Mouse (Mus musculus) neural tube, embryonic 10.5 days (tissue): ENCODE measurements around the gene Celf2.

Experiments
- DNase-seq: peaks from one replicate; pipeline ENCODE4 v3.0.0-alpha.2; 2017; ENCODE audit warnings: low spot score; ENCODE audit errors: extremely low spot score

Celf2 gene

DNA sequence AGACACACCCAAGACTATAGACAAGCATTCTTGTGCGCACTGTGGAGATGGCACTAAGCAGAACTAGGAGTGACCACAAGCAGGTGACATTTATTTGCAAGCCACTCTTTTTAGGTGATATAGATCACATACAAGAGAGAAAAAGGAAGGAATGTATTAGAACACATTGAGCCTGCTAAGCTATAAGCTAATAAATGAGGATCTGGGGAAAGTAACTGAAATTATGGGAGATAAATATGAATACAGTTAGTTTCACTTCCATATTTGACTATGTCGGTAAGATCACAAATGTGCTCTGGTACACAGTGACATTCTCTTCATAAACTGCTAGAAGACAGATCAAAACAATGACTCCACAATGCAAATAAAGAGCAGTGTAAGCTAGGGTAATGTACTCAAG lies 952.5 kb downstream of the Celf2 start:
- DNase-seq = no peak

DNA sequence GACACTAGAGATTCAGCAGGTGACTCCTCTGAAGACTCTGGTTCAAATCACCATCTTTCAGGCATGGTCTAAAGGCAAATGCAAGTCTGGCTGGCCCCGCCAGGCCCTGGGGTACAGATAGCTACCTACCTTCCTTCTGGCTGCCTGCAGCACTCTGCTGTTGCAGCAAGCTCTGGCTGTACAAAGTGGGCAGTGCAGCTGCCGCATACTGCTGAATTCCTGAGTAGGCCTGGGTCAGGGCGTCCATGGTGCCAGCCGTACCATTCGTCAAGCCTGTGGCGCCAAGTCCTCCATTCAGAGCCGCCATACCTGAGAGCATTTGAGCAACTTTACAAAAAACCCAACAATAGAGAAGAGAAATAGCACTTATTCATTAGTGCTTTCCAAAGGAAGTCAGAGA lies 955.7 kb downstream of the Celf2 start:
- DNase-seq = no peak

DNA sequence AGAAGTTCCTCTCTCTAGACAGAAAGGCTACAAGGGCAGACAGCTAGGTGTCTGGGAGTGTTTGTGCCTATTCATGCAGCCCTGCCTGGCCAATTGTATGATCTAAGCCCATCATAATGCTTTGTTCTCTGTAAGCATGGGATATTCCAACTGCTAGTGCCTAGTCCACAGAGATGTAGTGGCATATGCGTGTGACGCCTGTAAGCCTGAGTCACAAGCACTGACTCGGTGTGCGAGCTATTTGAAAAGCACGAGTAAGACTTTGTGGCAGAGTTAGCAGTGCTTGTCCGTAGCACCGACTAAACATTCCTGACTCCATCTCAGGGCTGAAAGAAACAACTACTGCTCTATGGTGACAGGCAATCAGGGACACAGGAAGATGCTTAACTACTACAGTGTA lies 960.1 kb downstream of the Celf2 start:
- no peak for DNase-seq

DNA sequence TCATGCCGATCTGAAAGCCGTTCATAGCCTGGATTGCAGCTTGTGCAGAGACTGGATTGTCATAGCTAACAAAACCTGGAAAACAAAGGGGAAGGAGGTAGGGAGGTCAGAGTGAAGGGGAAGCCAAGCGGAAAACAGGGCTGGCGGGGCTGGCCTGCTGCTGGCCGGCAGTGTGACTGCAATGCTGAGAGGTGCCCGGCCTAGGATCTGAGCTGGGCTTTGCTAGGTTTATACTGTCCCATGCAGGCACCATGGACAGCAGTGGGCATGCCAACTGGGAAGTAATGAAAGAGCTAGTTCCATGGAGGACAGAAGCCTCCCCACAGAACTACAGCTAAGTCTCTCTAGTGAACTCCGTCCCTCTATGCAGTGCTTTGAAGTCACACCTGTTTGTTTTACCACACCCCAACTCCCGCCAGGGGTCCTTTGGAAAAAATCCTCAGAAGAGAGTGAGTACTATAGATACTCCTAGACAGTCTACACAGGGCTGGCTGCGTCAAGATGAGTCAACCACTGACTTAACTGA lies 962.2 kb downstream of the Celf2 start:
- peak; percentile 63 for DNase-seq

DNA sequence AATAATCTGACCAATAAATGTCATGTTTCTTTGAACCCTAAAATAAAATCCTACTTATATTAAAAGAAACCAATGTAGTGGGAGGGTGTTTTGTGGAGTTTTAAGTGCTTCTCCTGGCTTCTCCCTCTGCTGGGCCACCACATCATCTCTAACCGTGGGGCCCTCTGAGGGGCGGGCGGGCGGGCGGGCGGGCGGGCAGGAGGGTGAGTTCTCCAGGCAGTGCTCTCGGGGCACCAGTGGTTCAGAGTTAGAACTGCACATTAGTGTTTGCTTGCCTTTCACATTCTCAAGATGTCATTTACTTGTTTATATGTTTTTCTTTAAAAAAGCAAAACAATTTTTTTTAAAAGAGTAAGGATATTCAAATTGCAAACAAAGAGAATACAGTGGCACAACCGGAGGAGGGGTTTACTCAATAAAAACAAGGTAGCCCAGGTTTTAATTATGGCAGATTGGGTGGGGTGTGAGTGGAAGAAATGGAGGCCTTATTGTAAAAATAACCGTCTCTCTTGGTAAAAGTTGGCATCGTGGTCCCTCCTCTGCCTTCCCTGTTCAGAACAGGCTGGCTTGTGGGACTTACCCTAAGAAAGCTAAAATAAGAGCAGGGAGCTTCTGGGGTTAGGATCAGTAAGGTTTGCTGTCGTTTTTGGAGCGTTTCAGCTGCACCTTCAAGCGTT lies 962.8 kb downstream of the Celf2 start:
- no peak for DNase-seq

DNA sequence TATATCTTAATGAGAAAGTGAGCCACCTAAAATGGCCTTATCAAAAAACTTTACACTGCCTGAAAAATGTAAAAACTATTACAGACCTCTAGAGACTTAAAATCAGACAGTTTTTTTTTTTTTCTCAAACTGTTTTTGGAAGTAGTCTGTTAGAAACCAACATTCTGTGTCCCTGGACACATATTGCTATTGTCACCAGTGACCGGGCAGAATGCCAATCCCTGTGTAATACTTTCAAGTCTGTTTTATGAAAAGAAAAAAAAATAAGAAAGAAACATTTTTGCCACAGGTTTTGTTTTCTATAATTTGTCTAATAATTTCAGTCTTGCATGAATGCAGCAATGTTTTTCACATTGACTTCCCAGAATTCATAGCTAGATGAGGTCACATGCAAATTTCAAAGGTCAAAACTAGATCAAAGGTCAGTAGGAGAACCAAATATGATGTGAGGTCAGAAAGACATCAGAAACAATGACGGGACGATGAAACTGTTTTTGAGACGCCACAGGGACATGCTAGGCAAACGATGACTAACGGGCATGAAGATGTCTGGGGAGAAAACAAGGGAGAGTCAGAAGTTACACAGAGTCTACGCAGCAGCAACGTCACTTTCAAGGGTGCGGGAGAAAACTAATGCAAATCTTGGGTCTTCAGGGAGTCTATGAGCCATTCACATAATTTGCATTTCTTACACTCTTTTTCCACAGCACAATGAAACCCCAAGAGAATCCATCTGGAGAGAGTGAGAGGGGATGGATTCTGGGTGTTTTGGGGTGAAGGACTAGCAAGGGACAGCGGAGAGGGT lies 964.0 kb downstream of the Celf2 start:
- no peak for DNase-seq

DNA sequence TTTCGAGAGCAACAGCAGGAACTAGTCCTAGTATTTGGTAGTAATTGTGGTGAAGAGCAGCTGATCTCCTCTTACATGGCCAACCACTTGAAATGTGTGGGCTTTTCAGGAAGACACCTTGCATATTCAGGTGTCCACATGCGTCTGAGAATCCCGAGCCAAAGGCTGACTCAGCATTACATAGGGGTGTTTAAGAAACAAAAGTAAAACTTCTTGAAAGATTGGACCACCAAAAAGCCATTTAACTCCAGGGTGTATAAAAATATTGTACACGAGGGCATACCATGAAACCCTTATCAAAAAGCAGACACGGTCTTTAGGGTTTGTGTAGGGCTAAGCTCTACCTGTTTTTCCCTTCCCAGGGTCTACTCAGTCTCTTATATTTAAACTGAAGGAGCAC lies 965.7 kb downstream of the Celf2 start:
- no peak for DNase-seq

DNA sequence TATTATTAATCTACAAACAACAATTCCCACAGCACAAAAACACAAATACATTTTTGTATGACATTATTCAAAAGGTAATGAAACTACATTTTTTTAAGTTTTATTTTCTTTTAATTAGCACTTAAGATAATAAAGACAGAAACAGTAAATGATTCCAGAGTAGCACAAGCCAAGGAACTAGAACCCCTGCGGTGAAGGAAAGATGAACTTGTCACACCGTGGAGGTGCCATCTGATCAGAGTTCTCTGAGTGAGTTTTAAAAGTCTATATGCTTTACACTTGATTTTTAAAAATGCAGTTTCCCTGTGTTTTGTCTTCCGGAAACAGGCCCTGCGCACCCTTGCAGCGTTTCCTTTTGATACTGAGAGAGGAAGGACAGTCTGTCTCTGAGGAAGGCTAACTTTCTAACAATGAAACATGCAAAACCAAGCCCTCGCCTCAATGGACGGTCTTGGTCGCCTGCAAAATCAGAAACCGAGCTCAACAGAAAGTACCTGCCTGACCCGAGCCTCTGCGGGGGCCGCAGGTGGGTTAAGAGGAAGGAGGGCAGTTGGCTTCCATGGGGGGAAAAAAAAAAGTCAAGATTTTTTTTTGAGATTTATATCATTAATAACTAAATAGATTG lies 966.7 kb downstream of the Celf2 start:
- no peak for DNase-seq

DNA sequence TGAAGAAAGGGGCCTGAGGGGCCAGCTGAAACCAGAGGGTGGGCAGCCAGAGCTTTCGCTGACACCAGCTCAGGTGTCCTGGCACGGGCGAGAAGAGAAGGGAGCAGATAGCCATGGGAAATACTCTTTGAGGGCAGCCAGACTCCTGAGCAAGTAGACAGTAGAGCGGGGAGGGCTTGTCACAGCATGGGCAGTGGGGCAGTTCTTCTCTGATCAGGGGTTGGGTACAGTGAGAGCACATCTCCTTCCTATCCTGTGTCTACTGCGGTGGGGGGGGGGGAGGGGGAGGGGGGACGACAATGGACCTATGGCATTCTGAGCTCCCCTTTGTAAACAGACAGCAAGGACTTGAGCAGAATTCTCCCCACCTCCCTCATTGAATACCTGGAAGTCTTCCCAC lies 968.5 kb downstream of the Celf2 start:
- no peak for DNase-seq

DNA sequence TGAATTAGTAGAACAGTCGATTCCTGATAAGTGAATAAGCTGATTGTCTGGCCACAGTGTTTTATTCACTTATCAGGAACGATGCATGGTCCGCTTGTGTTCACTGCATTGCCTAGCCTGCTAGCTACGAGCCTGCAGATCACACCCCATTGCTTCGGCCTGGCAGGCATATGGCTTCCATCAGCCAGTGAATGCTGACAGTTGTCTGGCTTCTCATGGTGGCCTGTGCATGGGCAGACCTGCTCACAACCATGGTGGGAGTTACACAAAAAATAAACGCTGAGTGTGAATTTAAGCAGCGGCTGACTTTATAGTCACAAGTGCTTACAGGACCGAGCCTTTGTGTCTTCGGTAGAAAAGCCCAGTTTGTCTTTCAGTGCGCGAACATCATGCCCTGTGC lies 969.3 kb downstream of the Celf2 start:
- DNase-seq = no peak

DNA sequence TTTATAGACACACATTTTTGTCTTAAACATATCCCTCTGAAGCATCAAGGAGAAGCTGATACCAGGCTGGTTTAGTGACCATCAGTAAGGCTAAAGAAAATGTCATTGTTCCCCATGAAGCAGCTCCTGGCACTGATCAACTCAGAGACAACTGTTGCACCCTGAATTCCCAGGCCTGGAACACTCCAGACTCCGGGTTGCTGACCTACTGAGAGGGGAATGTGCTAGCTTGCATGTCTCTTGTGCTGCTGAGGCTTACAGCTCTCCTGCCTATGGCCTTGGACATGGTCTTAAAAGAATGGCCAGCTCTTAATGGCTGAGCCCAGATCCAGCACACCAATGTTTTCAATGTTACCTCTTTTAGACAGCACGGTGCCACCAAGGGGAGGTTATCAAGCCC lies 970.9 kb downstream of the Celf2 start:
- no peak for DNase-seq

DNA sequence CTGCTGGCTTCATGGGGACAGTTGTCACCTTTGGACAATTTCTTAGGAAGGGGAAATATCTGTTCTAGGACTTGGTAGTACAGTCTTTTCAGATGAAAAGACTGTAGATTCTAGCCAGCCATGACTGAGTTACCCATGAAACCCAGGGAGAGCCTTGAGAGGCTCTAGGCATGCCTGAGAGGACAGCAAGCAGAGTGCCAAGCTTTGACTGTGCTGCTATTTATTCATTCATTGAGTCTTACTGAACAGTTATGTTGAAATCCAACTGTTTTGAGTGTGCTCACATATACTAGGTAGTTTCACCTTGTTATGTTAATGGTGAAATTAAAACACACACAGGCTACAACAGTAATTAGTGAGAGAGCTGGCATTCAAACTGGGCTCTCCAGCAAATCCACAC lies 971.3 kb downstream of the Celf2 start:
- DNase-seq = no peak

DNA sequence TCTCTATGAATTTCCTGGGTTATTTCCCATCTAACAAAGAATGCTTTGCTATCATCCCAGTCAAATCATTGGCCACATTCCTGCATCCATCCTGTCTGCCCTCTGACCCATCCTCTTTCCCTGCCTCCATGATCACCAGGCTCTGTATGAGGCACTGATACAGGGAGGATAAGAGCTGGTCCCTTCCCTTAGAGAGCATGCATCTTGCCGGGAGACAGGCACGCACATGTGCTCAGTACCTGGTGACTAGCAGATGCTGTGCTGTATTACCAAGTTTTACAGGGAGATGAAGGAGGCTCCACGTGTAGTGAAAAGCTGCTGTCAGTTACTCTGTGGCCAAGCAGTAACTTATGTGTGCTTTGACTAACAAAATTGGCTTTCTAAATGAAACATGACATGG lies 972.0 kb downstream of the Celf2 start:
- no peak for DNase-seq

DNA sequence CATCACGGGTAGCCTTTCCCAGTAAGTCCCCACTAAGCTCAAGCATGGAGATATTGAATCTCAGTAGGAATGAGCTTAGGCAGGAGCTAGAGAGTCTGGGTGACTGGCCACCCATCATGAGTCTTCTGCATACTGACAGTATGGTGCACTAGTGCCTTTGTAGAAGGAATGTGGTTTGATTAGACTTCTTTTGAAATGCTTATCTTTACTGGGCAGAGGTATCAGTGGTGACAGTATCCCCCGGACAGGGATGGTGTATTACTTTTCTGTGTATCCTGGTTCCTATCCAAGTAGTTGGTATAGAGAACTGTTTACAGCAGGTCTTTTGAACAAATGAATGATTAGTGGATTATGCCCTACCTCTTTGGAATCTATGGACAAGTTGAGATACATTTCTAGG lies 973.0 kb downstream of the Celf2 start:
- no peak for DNase-seq

DNA sequence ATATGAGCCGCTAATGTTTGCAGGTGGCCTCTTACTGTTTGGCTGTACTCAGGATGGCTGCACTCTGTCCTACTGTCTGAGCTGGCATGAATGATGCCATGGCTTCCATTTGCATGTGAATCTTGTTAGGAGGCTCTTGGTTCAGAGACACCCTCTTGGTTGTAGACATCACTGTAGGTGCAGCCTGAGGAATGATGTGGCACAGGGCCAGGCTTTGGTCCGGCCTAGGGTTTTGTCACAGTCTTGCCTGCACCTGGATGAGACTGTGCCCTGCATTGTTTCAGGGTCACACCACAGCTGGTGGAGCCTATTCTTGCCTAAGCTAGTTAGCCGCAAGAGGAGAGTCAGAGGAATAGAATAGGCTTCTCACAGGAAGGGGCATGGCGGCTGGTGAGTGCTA lies 977.0 kb downstream of the Celf2 start:
- DNase-seq = no peak

DNA sequence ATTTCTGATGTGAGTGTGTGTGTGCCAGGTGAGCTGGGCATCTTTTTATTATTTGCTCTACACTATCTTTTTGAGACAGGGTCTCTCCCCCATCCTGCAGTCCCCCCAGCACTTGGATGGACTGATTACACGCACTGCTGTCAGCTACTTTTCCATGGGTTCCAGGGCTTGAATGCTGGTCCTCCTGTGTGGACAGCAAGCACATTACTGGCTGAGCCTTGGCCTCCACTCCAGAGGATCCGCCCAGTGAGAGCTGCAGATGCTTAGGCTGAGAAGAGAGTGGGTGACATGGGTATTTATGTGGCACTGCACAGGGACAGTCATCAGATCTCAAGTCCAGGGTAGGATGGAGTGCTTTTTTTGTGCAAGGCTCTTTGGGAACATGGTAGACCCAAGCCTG lies 981.3 kb downstream of the Celf2 start:
- no peak for DNase-seq

DNA sequence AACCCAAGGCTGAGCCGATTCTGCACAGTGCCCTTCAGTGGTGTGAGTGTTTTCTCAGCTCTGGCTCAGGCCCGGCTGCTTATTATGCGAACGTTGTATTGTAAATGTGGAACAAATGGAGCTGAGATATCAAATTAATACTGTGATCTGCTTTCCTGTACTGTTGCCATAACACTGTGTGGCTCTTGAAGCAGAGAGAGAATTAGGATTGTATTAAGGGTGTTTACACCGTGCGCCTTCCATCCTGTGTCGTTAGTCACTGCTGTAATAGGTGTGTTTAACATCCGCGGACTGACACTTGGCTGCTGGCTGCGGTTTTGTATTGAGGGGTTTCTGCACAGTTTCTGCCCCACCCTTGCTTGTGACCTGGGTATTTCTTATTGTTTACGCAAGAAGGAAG lies 982.5 kb downstream of the Celf2 start:
- no peak for DNase-seq

DNA sequence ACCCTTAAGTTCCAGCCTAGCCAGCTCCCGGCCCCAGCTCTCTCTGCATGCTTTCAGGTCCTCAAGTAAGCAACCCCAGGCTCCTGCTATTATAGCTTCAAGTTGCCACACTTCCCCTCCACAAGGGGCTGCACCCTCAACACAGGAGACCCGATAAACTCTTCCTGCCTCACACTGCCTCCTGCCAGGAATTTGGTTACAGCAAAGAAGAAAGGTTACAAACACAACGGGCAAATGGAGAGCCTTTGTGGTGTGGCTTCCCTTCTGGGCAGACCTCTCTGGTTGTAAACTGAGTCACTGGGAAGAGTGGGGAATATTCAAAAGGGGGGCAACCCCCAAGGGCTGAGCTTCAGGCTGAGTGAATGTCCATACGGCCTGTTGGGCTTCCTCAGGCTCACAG lies 983.1 kb downstream of the Celf2 start:
- no peak for DNase-seq

DNA sequence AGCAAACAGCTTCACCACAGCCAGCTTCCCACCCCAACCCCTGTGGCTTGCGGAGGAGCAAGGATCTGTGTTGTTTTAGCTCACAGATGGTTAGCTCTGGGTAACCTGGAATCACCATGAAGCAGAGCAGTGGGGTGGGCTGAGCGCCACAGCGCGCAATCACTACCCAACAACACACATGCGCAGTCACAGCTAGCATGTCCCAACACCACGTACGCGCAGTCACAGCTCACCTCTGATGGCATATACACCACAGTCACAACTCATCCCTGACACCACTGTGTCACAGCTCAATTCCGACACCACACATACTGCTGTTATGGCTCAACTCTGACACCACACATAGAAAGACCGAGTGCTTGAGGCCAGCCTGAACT lies 985.5 kb downstream of the Celf2 start:
- DNase-seq = no peak

DNA sequence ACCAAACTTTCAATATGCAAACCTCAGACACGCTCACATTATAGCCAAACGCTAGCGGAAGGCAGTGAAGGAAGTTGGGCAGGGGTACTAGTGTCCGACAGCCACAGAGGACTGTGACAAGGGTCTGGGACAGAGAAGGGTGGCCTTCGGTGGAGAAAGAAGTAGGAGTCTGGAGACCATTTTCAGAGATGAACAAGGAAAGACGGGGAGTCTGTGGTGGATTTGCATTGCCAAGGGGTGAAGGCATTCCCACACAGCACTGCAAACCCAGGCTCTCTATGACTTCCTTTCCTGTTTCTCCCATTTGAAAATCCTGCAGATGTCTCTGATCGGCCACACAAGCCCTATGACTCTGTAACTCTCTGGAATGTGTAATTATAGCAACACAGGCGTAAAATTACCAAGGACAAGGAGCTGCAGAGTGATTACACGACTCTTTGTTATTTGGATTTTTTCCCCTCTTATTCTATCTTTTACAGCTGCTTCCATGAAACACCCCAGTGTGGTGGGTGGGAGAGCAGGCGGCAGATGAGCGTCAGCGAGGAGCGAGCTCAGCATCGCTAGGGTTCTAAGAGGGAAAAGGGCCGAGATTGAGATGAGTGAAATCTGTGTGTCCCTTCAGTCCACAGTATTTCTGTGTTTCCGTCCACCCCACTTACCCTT lies 986.0 kb downstream of the Celf2 start:
- DNase-seq = no peak

DNA sequence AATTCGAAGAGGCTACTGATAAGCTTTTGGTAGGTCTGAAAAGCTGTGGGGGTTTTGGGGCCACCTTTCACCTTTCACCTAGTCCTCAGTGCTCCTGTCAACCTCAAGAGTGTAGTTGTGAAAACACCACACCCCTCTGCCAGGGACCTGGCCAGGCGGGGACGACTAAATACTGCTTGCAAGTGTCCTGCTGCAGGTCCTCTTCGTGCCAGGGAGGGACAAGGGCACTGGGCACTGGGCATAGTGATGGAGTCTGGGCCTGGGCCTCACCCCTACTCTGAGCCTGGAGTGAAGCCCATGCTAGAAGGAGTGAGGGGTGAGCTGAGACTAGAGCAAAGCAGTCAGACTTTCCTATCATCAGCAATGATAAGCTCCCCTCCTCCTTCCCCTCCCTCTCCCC lies 987.0 kb downstream of the Celf2 start:
- no peak for DNase-seq

DNA sequence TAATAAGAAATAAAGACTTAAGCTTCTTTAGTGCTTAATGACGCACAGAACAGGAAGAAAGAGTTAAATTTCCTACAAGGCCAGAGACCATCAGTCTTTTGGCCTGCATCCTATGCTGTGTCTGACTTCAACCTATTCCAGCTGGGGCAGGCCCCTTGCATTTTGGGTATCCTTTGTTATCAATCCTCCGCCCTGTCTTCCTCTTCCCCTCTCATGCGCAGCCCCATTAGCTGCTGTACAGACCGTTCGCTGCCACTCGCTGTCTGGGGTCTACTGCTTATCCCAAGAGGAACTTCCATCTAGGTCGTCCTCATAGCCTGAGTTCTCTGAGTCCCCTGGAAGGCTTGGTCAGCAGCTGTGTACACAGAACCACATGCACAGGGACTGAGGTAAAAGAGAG lies 996.2 kb downstream of the Celf2 start:
- no peak for DNase-seq
